Mouse (Mus musculus) ES-Bruce4 (cell line): ENCODE data around the gene Sipa1l2. TPM values are rescaled to one million over a fixed set of nuclear protein-coding genes. Genes with fewer than 3 reads are reported as not detected.

Source experiments
- H3K27ac ChIP-seq: 2 replicates; pipeline ENCODE4 v1.5.1; 2012; ENCODE audit warnings: low read length, inconsistent platforms; ENCODE audit not compliant: insufficient read depth
- H3K27me3 ChIP-seq: 2 replicates; pipeline ENCODE4 v1.6.1; 2012; ENCODE audit warnings: mild to moderate bottlenecking, low read length, inconsistent platforms; ENCODE audit not compliant: control insufficient read depth, poor library complexity, insufficient read depth, severe bottlenecking
- H3K36me3 ChIP-seq: 2 replicates; pipeline ENCODE4 v1.6.1; 2012; ENCODE audit warnings: inconsistent platforms, mild to moderate bottlenecking, low read length, moderate library complexity; ENCODE audit not compliant: control insufficient read depth, poor library complexity, insufficient read depth, severe bottlenecking
- H3K4me1 ChIP-seq: one replicate; pipeline ENCODE4 v1.8.1; 2011; ENCODE audit warnings: low read length; ENCODE audit not compliant: control insufficient read depth, insufficient read depth
- H3K4me3 ChIP-seq: 2 replicates; pipeline ENCODE4 v1.5.1; 2011; ENCODE audit warnings: low read depth, mild to moderate bottlenecking, low read length
- H3K9ac ChIP-seq: 2 replicates; pipeline ENCODE4 v1.6.1; 2012; ENCODE audit warnings: low read depth, mild to moderate bottlenecking, inconsistent platforms; ENCODE audit not compliant: poor library complexity, severe bottlenecking
- H3K9me3 ChIP-seq: replicated peaks from 2 replicates; pipeline ENCODE4 v1.6.1; 2012; ENCODE audit warnings: mild to moderate bottlenecking, low read length, inconsistent platforms; ENCODE audit not compliant: control insufficient read depth, poor library complexity, insufficient read depth, severe bottlenecking
- CTCF ChIP-seq: IDR thresholded peaks from one replicate; pipeline ENCODE4 v1.8.1; 2011; ENCODE audit warnings: low read depth, low read length
- EP300 ChIP-seq: IDR thresholded peaks from 2 replicates; pipeline ENCODE4 v1.6.1; 2011; ENCODE audit warnings: low read depth, low read length; ENCODE audit not compliant: insufficient read depth
- POLR2A ChIP-seq: IDR thresholded peaks from one replicate; pipeline ENCODE4 v1.8.1; 2011; ENCODE audit warnings: low read length; ENCODE audit not compliant: insufficient read depth
- polyA plus RNA-seq: library from polyadenylated mRNA; stranded (reverse); fragments of >200 nt; gene quantifications from 2 replicates; pipeline ENCODE4 v1.2.4, GENCODE M21; 2011; ENCODE audit warnings: low read depth; ENCODE audit not compliant: missing spikeins, insufficient read depth, insufficient read length

The Sipa1l2 gene
- polyA plus RNA-seq, 1 experiment = 25.1 TPM

DNA sequence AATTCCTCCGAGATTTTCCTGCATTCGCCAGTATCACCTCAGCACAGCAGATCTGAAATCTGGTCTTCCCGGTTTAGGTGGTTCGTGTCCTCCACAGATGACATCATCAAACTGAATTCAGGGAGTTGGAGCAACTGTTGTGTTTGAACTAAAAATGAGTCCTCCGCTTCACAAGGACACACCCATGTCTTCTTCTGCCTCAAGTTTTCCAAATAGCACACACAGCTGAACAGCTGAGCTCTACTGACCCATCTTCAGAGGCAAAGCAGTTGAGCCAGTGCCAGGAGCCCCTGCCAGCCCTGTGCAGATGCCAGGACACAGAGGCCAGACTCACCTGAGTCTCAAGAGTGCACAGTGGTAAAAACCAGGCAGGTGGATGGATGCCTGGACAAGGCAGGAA, 12.9 kb downstream of the Sipa1l2 start:
- Histone ChIP-seq H3K27me3 (no peaks in the 10 kb centered on the region), H3K9ac (no peak overlapping the region), H3K9me3 (no peaks in the 10 kb centered on the region), H3K27ac (no peak overlapping the region), H3K36me3 (no peaks in the 10 kb centered on the region), H3K4me1 (peaks cover 20% of the 10 kb centered on the region), H3K4me3 (no peak overlapping the region)
- no peak for TF ChIP-seq CTCF
- no peak for TF ChIP-seq EP300
- TF ChIP-seq POLR2A = no peak

DNA sequence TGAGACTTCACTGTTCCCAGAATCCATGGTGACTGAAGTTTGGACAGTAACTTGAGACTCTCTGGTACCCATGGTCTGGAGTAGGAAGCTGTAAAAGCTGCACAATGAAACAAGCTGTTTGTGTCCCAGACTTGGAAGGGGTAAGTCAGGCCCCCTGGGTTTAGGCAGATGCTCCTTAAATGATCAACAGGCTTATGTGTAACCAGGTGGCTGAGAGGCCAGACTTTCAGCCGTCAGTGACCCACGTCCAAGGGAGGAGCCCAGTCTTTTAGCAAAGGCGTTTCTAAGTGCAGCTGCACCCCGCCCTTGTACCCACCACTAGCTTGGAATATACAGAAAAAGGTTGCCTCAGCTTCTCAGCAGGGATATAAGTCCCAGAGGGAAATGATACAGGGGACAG, 19.0 kb downstream of the Sipa1l2 start:
- H3K4me1 ChIP-seq = peaks cover 11% of the 10 kb centered on the region
- H3K36me3 ChIP-seq = no peaks in the 10 kb centered on the region
- no peaks in the 10 kb centered on the region for H3K27me3 ChIP-seq
- H3K9ac ChIP-seq = no peak overlapping the region
- no peaks in the 10 kb centered on the region for H3K9me3 ChIP-seq
- no peak overlapping the region for H3K27ac ChIP-seq
- TF ChIP-seq EP300 = no peak
- TF ChIP-seq POLR2A = no peak
- no peak for TF ChIP-seq CTCF
- no peak overlapping the region for H3K4me3 ChIP-seq

GRCm38 (mm10) chr8:125547296-125547695, 22.3 kb downstream of the Sipa1l2 start:
- H3K4me3 ChIP-seq = no peak overlapping the region
- no peaks in the 10 kb centered on the region for H3K36me3 ChIP-seq
- H3K27me3 ChIP-seq = no peaks in the 10 kb centered on the region
- H3K9ac ChIP-seq = no peak overlapping the region
- TF ChIP-seq POLR2A (no peak), CTCF (no peak), EP300 (no peak)
- H3K9me3 ChIP-seq = no peaks in the 10 kb centered on the region
- H3K4me1 ChIP-seq = peaks cover 5% of the 10 kb centered on the region
- H3K27ac ChIP-seq = no peak overlapping the region

- H3K4me1 ChIP-seq = peaks cover 2% of the 10 kb centered on the region
Observed at GRCm38 (mm10) chr8:125545866-125546265, 23.7 kb downstream of the Sipa1l2 start.

DNA sequence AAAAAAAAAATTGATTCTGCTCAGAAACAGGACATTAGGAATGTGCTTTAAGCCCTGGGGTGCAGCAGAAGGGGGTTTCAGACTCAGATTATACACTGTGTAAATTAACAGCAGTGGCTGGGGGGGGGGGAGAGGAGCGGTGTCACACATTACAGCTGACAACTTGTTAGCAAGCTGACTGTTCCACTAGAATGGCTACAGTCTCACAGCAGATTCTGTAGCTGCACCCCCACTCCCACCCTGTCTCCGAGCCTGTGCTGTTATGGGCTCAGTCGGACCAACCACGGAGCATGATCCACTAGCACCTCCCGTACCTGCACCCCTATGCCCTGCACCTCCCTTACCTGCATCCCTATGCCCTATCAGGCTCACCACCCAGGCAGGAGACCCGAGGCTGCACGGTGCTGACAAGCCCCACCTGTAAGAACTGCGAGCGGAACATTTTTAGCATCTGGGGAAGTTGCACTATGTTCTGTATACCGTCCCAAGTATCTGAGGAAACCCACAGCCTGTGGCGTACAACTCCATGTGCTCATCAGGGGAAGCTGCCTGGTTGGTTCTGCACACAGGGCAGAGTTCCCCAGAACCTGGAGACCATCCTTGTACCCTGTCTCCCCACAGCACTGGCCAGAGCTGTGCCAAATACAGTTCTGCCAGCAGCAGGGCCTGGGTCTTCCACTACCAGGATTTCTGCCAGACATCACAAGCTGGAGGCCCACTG, 26.6 kb downstream of the Sipa1l2 start:
- H3K27me3 ChIP-seq = no peaks in the 10 kb centered on the region
- H3K4me1 ChIP-seq = peaks cover 14% of the 10 kb centered on the region
- H3K4me3 ChIP-seq = no peak overlapping the region
- H3K36me3 ChIP-seq = no peaks in the 10 kb centered on the region
- H3K9me3 ChIP-seq = no peaks in the 10 kb centered on the region
- no peak overlapping the region for H3K9ac ChIP-seq
- TF ChIP-seq POLR2A (no peak), EP300 (no peak), CTCF (no peak)
- H3K27ac ChIP-seq = no peak overlapping the region

More at GRCm38 (mm10) chr8:125545866-125546265, 23.7 kb downstream of the Sipa1l2 start:
- H3K9me3 ChIP-seq = no peaks in the 10 kb centered on the region
- H3K4me3 ChIP-seq = no peak overlapping the region
- no peak overlapping the region for H3K27ac ChIP-seq
- no peaks in the 10 kb centered on the region for H3K36me3 ChIP-seq
- TF ChIP-seq POLR2A (no peak), CTCF (no peak), EP300 (no peak)
- no peaks in the 10 kb centered on the region for H3K27me3 ChIP-seq
- H3K9ac ChIP-seq = no peak overlapping the region
